Mouse (Mus musculus) cerebellum, adult 2 months (tissue): ENCODE measurements around the gene Vmn1r4.

ENCODE experiments used
- CTCF ChIP-seq: fragments of 200-500 bp; IDR thresholded peaks from 2 replicates; pipeline ENCODE4 v1.5.1; 2011; ENCODE audit warnings: low read depth, mild to moderate bottlenecking, control low read depth, low read length, moderate library complexity, borderline replicate concordance; ENCODE audit not compliant: insufficient read depth
- POLR2A ChIP-seq: fragments of 200-500 bp; IDR thresholded peaks from 2 replicates; pipeline ENCODE4 v1.6.1; 2011; ENCODE audit warnings: low read length, control low read depth, borderline replicate concordance; ENCODE audit not compliant: insufficient read depth

- TF ChIP-seq POLR2A (no peak), CTCF (no peak)
Observed at GRCm38 (mm10) chr6:56877985-56878384, 45.8 kb upstream of the Vmn1r4 start.
